Mouse (Mus musculus): Measurements from ENCODE around the gene Txlna. TPM values are rescaled to one million over a fixed set of nuclear protein-coding genes. Genes with fewer than 3 reads are reported as not detected.

The Txlna gene
- polyA plus RNA-seq, 1 experiment: not detected

DNA sequence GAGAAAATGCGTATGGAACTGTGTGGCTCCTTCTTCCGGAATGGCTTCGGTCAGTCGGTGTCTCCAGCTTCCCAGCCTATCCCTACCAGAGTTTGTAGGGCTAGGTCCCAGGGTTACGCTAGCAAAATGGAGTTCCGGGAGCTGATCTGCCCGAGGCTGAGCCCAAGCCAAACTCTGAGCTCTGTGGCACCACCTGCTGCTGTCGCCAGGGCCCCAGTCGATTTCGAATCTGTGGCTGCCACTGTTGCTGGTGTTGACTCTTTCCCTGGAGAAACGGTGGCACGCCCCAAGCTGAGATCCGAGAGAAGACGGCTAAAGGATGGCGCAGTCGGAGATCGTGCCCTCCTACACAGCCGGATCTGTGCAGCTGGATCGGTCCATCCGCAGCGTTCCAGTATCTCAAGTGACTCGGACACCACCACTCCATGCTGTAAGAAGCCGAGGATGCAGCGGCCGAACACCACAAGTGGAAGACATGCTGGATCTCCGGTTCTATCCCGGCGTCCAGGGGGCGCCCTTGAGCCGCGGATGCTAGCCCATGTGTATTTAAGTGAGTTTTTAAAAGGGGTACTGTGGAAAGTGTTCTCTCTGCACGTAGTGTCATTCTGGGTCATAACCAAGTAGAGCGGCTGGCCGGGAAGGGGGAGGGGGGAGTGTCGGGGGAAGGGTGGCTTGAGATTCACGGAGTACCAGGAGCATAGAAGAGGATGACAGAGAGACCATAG is 55.8 kb downstream of the Txlna start:
- Histone ChIP-seq H3K27ac (ENCODE audit: insufficient read depth, low read depth, low read length) (no peak overlapping the region), H3K4me3 (ENCODE audit: insufficient read depth, low read depth, low read length) (peak overlapping the region; percentile 52), H3K4me1 (ENCODE audit: control insufficient read depth, insufficient read depth, low read length) (peaks cover 5% of the 10 kb centered on the region; the same call in 1 of the 2 replicates)
- TF ChIP-seq POLR2A (IDR thresholded peaks at IDR 0.05; ENCODE audit: insufficient read depth, low read depth, low read length) (no peak), CTCF (IDR thresholded peaks at IDR 0.05; ENCODE audit: insufficient read depth, low read depth, low read length) (peak; percentile 74)
- 2% methylated on average over 36 of the region's 36 CpGs for WGBS

GRCm38 (mm10) chr4:129584370-129584769 is 56.5 kb downstream of the Txlna start:
- TF ChIP-seq CTCF (IDR thresholded peaks at IDR 0.05; ENCODE audit: insufficient read depth, low read depth, low read length) (no peak), POLR2A (IDR thresholded peaks at IDR 0.05; ENCODE audit: insufficient read depth, low read depth, low read length) (no peak)
- H3K4me1 ChIP-seq (ENCODE audit: control insufficient read depth, insufficient read depth, low read length): peaks cover 5% of the 10 kb centered on the region; the same call in 1 of the 2 replicates
- 74% methylated on average over 1 of the region's 1 CpGs for WGBS
- H3K27ac ChIP-seq (ENCODE audit: insufficient read depth, low read depth, low read length): no peak overlapping the region
- H3K4me3 ChIP-seq (ENCODE audit: insufficient read depth, low read depth, low read length): no peak overlapping the region

GRCm38 (mm10) chr4:129582251-129582650 is 58.6 kb downstream of the Txlna start:
- TF ChIP-seq POLR2A (IDR thresholded peaks at IDR 0.05; ENCODE audit: insufficient read depth, low read depth, low read length) (no peak), CTCF (IDR thresholded peaks at IDR 0.05; ENCODE audit: insufficient read depth, low read depth, low read length) (no peak)
- Histone ChIP-seq H3K4me3 (ENCODE audit: insufficient read depth, low read depth, low read length) (no peak overlapping the region), H3K27ac (ENCODE audit: insufficient read depth, low read depth, low read length) (no peak overlapping the region), H3K4me1 (ENCODE audit: control insufficient read depth, insufficient read depth, low read length) (peaks cover 5% of the 10 kb centered on the region; the same call in 1 of the 2 replicates)
- 88% methylated on average over 1 of the region's 1 CpGs for WGBS

GRCm38 (mm10) chr4:129580347-129580746 is 60.5 kb downstream of the Txlna start:
- Histone ChIP-seq H3K4me3 (ENCODE audit: insufficient read depth, low read depth, low read length) (no peak overlapping the region), H3K27ac (ENCODE audit: insufficient read depth, low read depth, low read length) (no peak overlapping the region), H3K4me1 (ENCODE audit: control insufficient read depth, insufficient read depth, low read length) (peaks cover 8% of the 10 kb centered on the region; the same call in 1 of the 2 replicates)
- WGBS: 78% methylated on average over 7 of the region's 7 CpGs
- TF ChIP-seq CTCF (IDR thresholded peaks at IDR 0.05; ENCODE audit: insufficient read depth, low read depth, low read length): no peak
- no peak for TF ChIP-seq POLR2A (IDR thresholded peaks at IDR 0.05; ENCODE audit: insufficient read depth, low read depth, low read length)

- 89% methylated on average over 5 of the region's 5 CpGs for WGBS
- Histone ChIP-seq H3K27ac (ENCODE audit: insufficient read depth, low read depth, low read length) (no peak within 1 kb of the TSS), H3K4me1 (ENCODE audit: control insufficient read depth, insufficient read depth, low read length) (peaks cover 3% of the 10 kb centered on the region; the same call in 1 of the 2 replicates), H3K4me3 (ENCODE audit: insufficient read depth, low read depth, low read length) (no peak within 1 kb of the TSS)
- TF ChIP-seq CTCF (IDR thresholded peaks at IDR 0.05; ENCODE audit: insufficient read depth, low read depth, low read length) (no peak), POLR2A (IDR thresholded peaks at IDR 0.05; ENCODE audit: insufficient read depth, low read depth, low read length) (no peak)
Observed at GRCm38 (mm10) chr4:129578466-129578865, 62.4 kb downstream of the Txlna start, which contains the start of gene Fam167b. TSS of gene Fam167b (minus strand) at chr4:129578549.

- Histone ChIP-seq H3K27ac (ENCODE audit: insufficient read depth, low read depth, low read length) (no peak overlapping the region), H3K4me1 (ENCODE audit: control insufficient read depth, insufficient read depth, low read length) (peaks cover 3% of the 10 kb centered on the region; the same call in 1 of the 2 replicates), H3K4me3 (ENCODE audit: insufficient read depth, low read depth, low read length) (no peak overlapping the region)
- no peak for TF ChIP-seq POLR2A (IDR thresholded peaks at IDR 0.05; ENCODE audit: insufficient read depth, low read depth, low read length)
- no peak for TF ChIP-seq CTCF (IDR thresholded peaks at IDR 0.05; ENCODE audit: insufficient read depth, low read depth, low read length)
- WGBS: 89% methylated on average over 7 of the region's 7 CpGs
Observed at GRCm38 (mm10) chr4:129577688-129578087, 63.2 kb downstream of the Txlna start.

- Histone ChIP-seq H3K4me3 (ENCODE audit: insufficient read depth, low read depth, low read length) (no peak overlapping the region), H3K27ac (ENCODE audit: insufficient read depth, low read depth, low read length) (no peak overlapping the region), H3K4me1 (ENCODE audit: control insufficient read depth, insufficient read depth, low read length) (peaks cover 3% of the 10 kb centered on the region; the same call in 1 of the 2 replicates)
- 27% methylated on average over 21 of the region's 21 CpGs for WGBS
- TF ChIP-seq POLR2A (IDR thresholded peaks at IDR 0.05; ENCODE audit: insufficient read depth, low read depth, low read length) (no peak), CTCF (IDR thresholded peaks at IDR 0.05; ENCODE audit: insufficient read depth, low read depth, low read length) (peak; percentile 43; the same call in 1 of the 2 replicates)
Observed at GRCm38 (mm10) chr4:129576863-129577491, 63.9 kb downstream of the Txlna start.

Other genes starting within 250 kb of the Txlna start
- not detected in 2 replicates for gene Zbtb8b, start 200.2 kb downstream of the Txlna start, polyA plus RNA-seq (2012; ENCODE audit: insufficient read depth, insufficient read length, low replicate concordance, missing spikeins)
- gene Bsdc1, start 179.5 kb downstream of the Txlna start, polyA plus RNA-seq (2012; ENCODE audit: insufficient read depth, insufficient read length, low replicate concordance, missing spikeins): not detected in 2 replicates
- gene Tssk3, start 150.0 kb downstream of the Txlna start, polyA plus RNA-seq (2012; ENCODE audit: insufficient read depth, insufficient read length, low replicate concordance, missing spikeins): not detected in 2 replicates
- not detected in 2 replicates for gene Fam229a, start 149.9 kb downstream of the Txlna start, polyA plus RNA-seq (2012; ENCODE audit: insufficient read depth, insufficient read length, low replicate concordance, missing spikeins)
- gene Marcksl1, start 127.5 kb downstream of the Txlna start, polyA plus RNA-seq (2012; ENCODE audit: insufficient read depth, insufficient read length, low replicate concordance, missing spikeins): 192 TPM in 1 of 2 replicates, not detected in the other
- not detected in 2 replicates for gene Hdac1, start 98.4 kb downstream of the Txlna start, polyA plus RNA-seq (2012; ENCODE audit: insufficient read depth, insufficient read length, low replicate concordance, missing spikeins)
- gene Lck, start 67.4 kb downstream of the Txlna start, polyA plus RNA-seq (2012; ENCODE audit: insufficient read depth, insufficient read length, low replicate concordance, missing spikeins): 579 and 1,574 TPM in 2 replicates
- not detected in 2 replicates for gene Fam167b, start 62.5 kb downstream of the Txlna start, polyA plus RNA-seq (2012; ENCODE audit: insufficient read depth, insufficient read length, low replicate concordance, missing spikeins)
- not detected in 2 replicates for gene Eif3i, start 40.4 kb downstream of the Txlna start, polyA plus RNA-seq (2012; ENCODE audit: insufficient read depth, insufficient read length, low replicate concordance, missing spikeins)
- 500 TPM in 1 of 2 replicates, not detected in the other for gene Tmem234, start 40.4 kb downstream of the Txlna start, polyA plus RNA-seq (2012; ENCODE audit: insufficient read depth, insufficient read length, low replicate concordance, missing spikeins)
- not detected in 2 replicates for gene Dcdc2b, start 26.8 kb downstream of the Txlna start, polyA plus RNA-seq (2012; ENCODE audit: insufficient read depth, insufficient read length, low replicate concordance, missing spikeins)
- not detected in 2 replicates for gene Iqcc, start 22.0 kb downstream of the Txlna start, polyA plus RNA-seq (2012; ENCODE audit: insufficient read depth, insufficient read length, low replicate concordance, missing spikeins)
- gene Ccdc28b, start 17.1 kb downstream of the Txlna start, polyA plus RNA-seq (2012; ENCODE audit: insufficient read depth, insufficient read length, low replicate concordance, missing spikeins): not detected in 2 replicates
- gene Kpna6, start 31.7 kb upstream of the Txlna start, polyA plus RNA-seq (2012; ENCODE audit: insufficient read depth, insufficient read length, low replicate concordance, missing spikeins): not detected in 2 replicates
- not detected in 2 replicates for gene Tmem39b, start 55.8 kb upstream of the Txlna start, polyA plus RNA-seq (2012; ENCODE audit: insufficient read depth, insufficient read length, low replicate concordance, missing spikeins)
- gene Khdrbs1, start 101.2 kb upstream of the Txlna start, polyA plus RNA-seq (2012; ENCODE audit: insufficient read depth, insufficient read length, low replicate concordance, missing spikeins): 153 and 170 TPM in 2 replicates
- 96.3 and 259 TPM in 2 replicates for gene Ptp4a2, start 170.2 kb upstream of the Txlna start, polyA plus RNA-seq (2012; ENCODE audit: insufficient read depth, insufficient read length, low replicate concordance, missing spikeins)